Mouse (Mus musculus) ovary, postnatal 14 days (tissue): ENCODE results near the gene Oog4.
"Not testable (repeated sequence)": the region's sequence is repeated elsewhere in the genome, so short reads cannot be mapped to it uniquely, and the experiment has no call there.

Experiments
- DNase-seq: peaks from one replicate; pipeline ENCODE4 v3.0.0; 2022; ENCODE audit warnings: low spot score

The Oog4 gene

DNA sequence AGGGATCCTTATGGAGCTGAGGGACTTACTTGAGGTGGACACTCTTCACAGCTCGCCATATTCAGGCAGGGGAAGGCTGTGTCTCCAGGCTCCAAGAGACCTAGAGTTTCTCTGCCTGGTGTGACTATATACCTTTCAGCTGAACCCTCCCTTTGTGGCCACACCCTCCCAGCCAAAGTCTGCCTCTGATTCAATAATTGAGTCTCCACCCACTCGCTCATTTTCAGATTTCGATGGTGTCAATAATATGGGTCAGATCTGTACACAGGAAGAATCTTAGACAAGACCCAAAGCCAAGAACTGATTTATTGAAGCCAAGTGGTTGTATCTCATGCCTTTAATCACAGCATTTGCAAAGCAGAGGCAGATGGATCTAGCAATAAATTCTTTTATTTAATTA, at the start of gene Oog4:
Gene Oog4 (minus strand): TSS at position 101 of the 400 bp plus-strand sequence.
- DNase-seq: no peak

DNA sequence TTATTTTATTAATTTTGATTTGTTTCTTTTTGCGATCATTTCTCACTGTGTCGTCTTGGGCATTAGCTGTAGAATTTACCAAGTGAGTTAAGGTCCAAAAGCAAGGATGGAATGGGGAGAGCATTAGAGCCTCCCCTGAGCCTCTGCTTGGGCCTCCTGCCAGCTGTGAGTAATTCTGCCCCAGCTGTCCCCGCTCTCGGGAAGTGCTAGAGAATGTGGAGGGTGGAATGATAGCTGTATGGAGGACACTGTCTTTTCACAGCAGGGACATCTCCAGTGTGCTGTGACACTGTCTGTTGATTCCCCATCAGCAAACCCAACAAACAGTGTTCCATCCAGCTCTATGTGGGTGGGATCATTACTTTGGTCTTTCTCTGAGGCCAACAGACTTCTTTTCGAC, 23.4 kb downstream of the Oog4 start:
- not testable (repeated sequence) for DNase-seq

DNA sequence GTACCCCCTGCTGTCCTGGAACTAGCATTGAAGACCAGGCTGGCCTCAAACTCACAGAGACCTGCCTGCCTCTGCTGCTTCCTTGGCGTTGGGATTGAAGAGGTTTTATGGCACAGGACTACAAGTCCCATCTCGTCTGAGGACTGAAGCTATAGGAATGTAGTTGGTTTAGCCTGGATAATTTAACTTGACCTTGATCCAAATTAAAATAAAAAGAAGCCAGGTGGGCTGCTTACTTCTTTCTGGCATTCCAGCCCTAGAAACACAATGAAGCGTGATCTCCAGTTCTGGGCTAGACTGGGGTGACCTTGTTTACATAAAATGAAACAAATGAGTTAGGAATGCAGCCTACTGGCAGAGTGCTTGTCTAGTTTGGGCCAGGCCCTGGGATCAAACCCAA, 36.0 kb downstream of the Oog4 start:
- no peak for DNase-seq

DNA sequence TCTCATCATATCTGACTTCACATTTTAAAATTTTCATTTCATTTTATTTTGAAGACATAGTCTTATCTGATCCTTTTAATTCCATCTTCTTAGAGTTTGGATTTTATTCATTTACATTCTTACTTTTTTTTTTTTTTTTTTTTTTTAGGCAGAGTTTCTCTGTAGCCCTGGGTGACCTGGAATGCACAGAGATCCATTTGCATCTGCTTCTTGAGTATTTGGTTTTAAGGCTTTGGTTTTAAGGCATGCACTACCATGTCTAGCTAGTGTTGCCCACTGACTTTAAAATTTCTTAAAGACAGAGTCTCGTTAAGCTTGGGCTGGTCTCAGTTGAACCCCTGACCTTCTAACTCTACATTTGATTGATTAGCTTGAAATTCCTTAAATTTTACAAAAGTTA, 36.5 kb downstream of the Oog4 start:
- no peak for DNase-seq

DNA sequence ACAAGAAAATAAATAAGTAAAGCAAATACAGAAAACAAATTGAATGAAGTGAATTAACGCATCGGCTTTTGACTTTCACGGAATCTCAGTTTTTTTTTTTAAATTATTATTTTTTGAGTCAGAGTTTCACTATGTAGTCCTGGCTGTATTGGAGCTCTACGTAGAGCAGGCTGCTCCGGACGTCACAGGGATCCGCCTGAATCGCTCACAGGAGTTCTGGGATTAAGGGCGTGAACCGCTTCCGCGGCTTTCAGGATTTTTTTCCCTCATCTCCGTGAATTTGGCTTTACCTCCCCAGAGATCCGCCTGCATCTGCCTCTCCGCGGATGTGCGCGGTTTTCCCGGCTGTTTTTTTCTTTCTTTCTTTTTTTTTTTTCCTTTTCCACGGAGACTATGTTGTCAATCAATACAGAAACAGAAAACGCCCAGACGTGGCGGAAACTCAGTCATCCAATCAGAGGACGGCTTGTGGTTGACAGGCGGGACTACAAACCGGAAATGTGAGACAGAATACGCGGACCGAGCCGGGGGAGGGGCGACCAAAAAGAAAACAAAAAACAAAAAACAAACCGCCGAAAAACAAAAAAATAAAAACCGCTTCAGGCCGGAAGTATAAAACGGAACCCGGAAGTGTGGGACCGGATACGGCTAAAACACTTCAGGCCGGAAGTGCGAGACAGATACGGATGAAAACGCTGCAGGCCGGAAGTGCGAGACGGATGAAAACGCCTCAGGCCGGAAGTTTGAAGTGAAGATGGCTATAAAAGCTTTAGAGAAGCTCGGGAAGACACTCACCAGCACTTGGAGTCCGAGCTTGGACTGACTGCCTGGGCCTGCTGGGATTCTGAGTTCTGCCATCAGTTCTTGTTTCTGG, 37.7 kb downstream of the Oog4 start, which contains the start of gene Pramef8:
Gene Pramef8 (plus strand): TSS at position 208 of the 874 bp plus-strand sequence.
- peak; percentile 79 for DNase-seq

DNA sequence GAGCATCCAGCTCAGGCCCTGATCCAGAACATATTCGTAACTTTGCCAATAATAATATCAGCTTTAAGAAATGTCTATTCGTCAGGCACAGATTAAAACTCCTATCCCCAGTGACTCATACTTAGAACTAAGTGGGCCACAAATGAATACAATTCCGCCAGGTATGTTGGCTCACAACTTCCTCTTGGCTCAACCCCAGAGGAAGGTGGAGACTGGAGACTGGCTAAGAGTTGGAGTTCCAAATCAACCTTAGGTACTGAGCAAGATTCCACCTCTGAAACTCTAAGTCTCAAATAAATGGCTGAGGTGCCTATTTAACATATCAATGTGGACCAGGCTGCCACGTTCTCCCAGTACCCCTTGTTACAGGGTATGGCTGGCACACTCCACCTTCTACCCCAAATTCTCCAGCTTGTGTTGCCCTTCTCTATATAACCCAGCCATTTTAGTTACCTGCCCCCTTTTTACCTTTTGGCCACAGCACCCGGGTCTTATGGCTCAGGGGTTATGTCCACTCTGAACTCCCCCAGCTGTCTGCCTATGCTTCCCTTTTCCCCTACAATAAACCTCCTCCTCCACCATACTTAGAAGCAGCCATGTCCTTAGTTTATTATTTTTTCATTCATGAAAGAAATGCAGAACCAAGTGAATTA, 38.4 kb downstream of the Oog4 start:
- DNase-seq: peak; percentile 10

DNA sequence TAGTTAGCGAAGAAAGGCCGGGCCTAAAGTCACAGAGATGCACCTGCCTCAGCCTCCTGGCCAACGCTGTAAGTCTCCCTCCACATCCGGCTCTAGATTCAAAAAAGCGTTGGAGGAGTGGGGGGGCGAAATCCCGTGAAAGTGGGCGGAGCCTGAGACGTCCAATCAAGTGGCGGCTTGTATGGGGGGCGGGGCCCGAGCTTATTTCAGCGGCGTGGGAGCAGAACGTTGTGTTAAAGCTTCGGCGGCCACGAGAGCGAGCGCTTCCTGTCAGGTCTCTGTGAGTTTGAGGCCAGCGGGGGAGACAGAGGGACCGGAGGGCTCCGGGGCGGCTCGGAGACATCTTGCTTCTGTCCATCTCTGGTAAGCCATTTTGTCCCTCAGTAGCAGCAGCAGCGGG, 55.9 kb downstream of the Oog4 start, which contains the start of gene Pramel1:
Gene Pramel1 (plus strand): TSS at position 248 of the 400 bp plus-strand sequence.
- no peak for DNase-seq

DNA sequence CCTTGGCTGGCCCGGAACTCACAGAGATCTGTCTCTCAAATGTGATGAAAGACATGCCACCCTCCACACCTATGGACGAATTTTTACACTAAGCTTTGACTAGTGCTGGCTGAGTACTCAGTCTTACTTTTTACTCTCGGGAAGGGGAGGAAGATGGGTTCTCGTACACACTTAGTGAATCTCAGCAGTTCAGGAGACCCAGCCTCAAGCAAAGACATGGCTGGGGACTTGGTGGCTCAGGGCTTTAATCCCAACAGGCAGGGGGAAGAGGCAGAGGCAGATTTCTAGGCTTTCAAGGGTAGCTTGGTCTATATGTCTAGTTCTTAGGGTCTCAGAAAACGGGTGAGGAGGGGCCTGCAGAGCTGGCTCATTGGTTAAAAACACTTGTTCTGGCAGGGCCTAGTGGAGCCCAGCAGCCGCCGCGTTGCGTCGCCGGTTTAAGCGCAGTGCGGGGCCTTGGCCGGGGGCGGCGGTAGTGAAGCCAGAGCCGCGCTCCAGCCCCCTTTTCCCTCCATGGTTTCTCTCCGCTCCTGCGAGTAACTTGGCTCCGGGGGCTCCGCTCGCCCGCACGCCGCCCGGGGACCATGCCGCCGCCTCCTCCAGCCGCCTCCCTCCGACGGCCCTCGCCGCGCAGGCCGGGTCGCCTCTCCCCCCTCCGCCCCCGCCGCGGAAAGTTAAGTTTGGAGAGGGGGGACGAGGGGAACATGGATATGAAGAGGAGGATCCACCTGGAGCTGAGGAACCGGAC, 61.0 kb downstream of the Oog4 start:
- DNase-seq: peak; percentile 20
